Mouse (Mus musculus) liver, embryonic 14.5 days (tissue): ENCODE measurements at regions not wholly inside any gene's neighbourhood (a gene's known extent, or its start where the extent isn't known, plus 50 kb on each side); places are given as distances from the start of the nearest gene placed in this dataset.

Source experiments
- CTCF ChIP-seq: IDR thresholded peaks from 2 replicates; pipeline ENCODE4 v1.5.1; 2016; ENCODE audit warnings: antibody characterized with exemption, low read depth, control low read depth
- EP300 ChIP-seq: IDR thresholded peaks from 2 replicates; pipeline ENCODE4 v1.6.1; 2016; ENCODE audit warnings: antibody characterized with exemption, low read depth

- TF ChIP-seq CTCF (no peak), EP300 (no peak)
Measured at GRCm38 (mm10) chr12:62563799-62564198, 1040.8 kb downstream of the Lrfn5 start.
